Mouse (Mus musculus): ENCODE results near the gene Creld2. TPM values are rescaled to one million over a fixed set of nuclear protein-coding genes. Genes with fewer than 3 reads are reported as not detected.
"Not testable (repeated sequence)": the region's sequence is repeated elsewhere in the genome, so short reads cannot be mapped to it uniquely, and the experiment has no call there.

Creld2 gene
- polyA plus RNA-seq, 2 experiments: 25.4 to 38.6 TPM

- Histone ChIP-seq H3K27me3 (ENCODE audit: control insufficient read depth, insufficient read depth, low read length) (no peaks in the 10 kb centered on the region), H3K27ac (no peak overlapping the region), H3K9ac (replicated peaks) (no peak overlapping the region), H3K9me3 (ENCODE audit: control insufficient read depth, low read length) (no peaks in the 10 kb centered on the region), H3K36me3 (replicated peaks; ENCODE audit: control insufficient read depth, insufficient read depth, low read depth) (no peaks in the 10 kb centered on the region; the same call in none of the 2 replicates), H3K4me2 (ENCODE audit: low read depth) (no peak overlapping the region), H3K4me1 (replicated peaks; ENCODE audit: control insufficient read depth in 2 of 2, insufficient read depth in 2 of 2, low read length in 1 of 2) (peaks cover 0 to under 1% of the 10 kb centered on the region in 2 experiments; a peak in 2 of 4 replicates), H3K4me3 (ENCODE audit: insufficient read depth in 1 of 2, low read depth in 2 of 2, low read length in 2 of 2) (no peak overlapping the region)
- no peak for ATAC-seq (ENCODE audit: insufficient read depth)
- 70% methylated on average over 3 of the region's 3 CpGs for WGBS (ENCODE audit: insufficient replicate concordance)
- DNase-seq (ENCODE audit: low read depth in 3 of 3, low spot score in 3 of 3): no peak
- TF ChIP-seq CTCF (IDR thresholded peaks at IDR 0.05; ENCODE audit: low read depth): 0 out of 2 replicates have a peak, but pooled peaks have one; percentile 19
- no peak for TF ChIP-seq EP300 (IDR thresholded peaks at IDR 0.05; ENCODE audit: low read depth)
These were observed 6.2 kb upstream of the Creld2 start for GRCm38 (mm10) chr15:88813262-88813661.

- H3K9ac ChIP-seq (replicated peaks); H3K27ac ChIP-seq; ATAC-seq (ENCODE audit: insufficient read depth); H3K36me3 ChIP-seq (replicated peaks; ENCODE audit: control insufficient read depth, insufficient read depth, low read depth); DNase-seq (ENCODE audit: low read depth in 3 of 3, low spot score in 3 of 3); H3K9me3 ChIP-seq (ENCODE audit: control insufficient read depth, low read length); H3K4me3 ChIP-seq (ENCODE audit: insufficient read depth in 1 of 2, low read depth in 2 of 2, low read length in 2 of 2); H3K4me1 ChIP-seq (replicated peaks; ENCODE audit: control insufficient read depth in 2 of 2, insufficient read depth in 2 of 2, low read length in 1 of 2); H3K4me2 ChIP-seq (ENCODE audit: low read depth); H3K27me3 ChIP-seq (ENCODE audit: control insufficient read depth, insufficient read depth, low read length): not testable (repeated sequence)
- 83% methylated on average over 2 of the region's 2 CpGs for WGBS (ENCODE audit: insufficient replicate concordance)
These were observed 5.6 kb upstream of the Creld2 start for GRCm38 (mm10) chr15:88813873-88814272.

GRCm38 (mm10) chr15:88814411-88815047, 4.9 kb upstream of the Creld2 start:
- no peak overlapping the region for H3K9ac ChIP-seq (replicated peaks)
- no peaks in the 10 kb centered on the region for H3K9me3 ChIP-seq (ENCODE audit: control insufficient read depth, low read length)
- ATAC-seq (ENCODE audit: insufficient read depth) (no peak), DNase-seq (ENCODE audit: low read depth in 3 of 3, low spot score in 3 of 3) (no peak)
- 84% methylated on average over 11 of the region's 11 CpGs for WGBS (ENCODE audit: insufficient replicate concordance)
- peaks cover 3 to 4% of the 10 kb centered on the region in 2 experiments; a peak in 2 of 4 replicates for H3K4me1 ChIP-seq (replicated peaks; ENCODE audit: control insufficient read depth in 2 of 2, insufficient read depth in 2 of 2, low read length in 1 of 2)
- H3K4me3 ChIP-seq (ENCODE audit: insufficient read depth in 1 of 2, low read depth in 2 of 2, low read length in 2 of 2): no peak overlapping the region
- H3K27ac ChIP-seq: no peak overlapping the region
- no peak for TF ChIP-seq EP300 (IDR thresholded peaks at IDR 0.05; ENCODE audit: low read depth)
- peak; percentile 55 for TF ChIP-seq CTCF (IDR thresholded peaks at IDR 0.05; ENCODE audit: low read depth)
- no peaks in the 10 kb centered on the region; the same call in none of the 2 replicates for H3K36me3 ChIP-seq (replicated peaks; ENCODE audit: control insufficient read depth, insufficient read depth, low read depth)
- H3K27me3 ChIP-seq (ENCODE audit: control insufficient read depth, insufficient read depth, low read length): no peaks in the 10 kb centered on the region
- no peak overlapping the region for H3K4me2 ChIP-seq (ENCODE audit: low read depth)

GRCm38 (mm10) chr15:88815196-88815700, 4.2 kb upstream of the Creld2 start:
- Histone ChIP-seq H3K9ac (replicated peaks) (no peak overlapping the region), H3K36me3 (replicated peaks; ENCODE audit: control insufficient read depth, insufficient read depth, low read depth) (no peaks in the 10 kb centered on the region; the same call in none of the 2 replicates), H3K27ac (no peak overlapping the region), H3K4me1 (replicated peaks; ENCODE audit: control insufficient read depth in 2 of 2, insufficient read depth in 2 of 2, low read length in 1 of 2) (peaks cover 3 to 4% of the 10 kb centered on the region in 2 experiments; a peak in 2 of 4 replicates), H3K4me3 (ENCODE audit: insufficient read depth in 1 of 2, low read depth in 2 of 2, low read length in 2 of 2) (no peak overlapping the region), H3K27me3 (ENCODE audit: control insufficient read depth, insufficient read depth, low read length) (no peaks in the 10 kb centered on the region), H3K4me2 (ENCODE audit: low read depth) (no peak overlapping the region), H3K9me3 (ENCODE audit: control insufficient read depth, low read length) (no peaks in the 10 kb centered on the region)
- ATAC-seq (ENCODE audit: insufficient read depth) (no peak), DNase-seq (ENCODE audit: low read depth in 3 of 3, low spot score in 3 of 3) (no peak)
- TF ChIP-seq CTCF (IDR thresholded peaks at IDR 0.05; ENCODE audit: low read depth): no peak
- TF ChIP-seq EP300 (IDR thresholded peaks at IDR 0.05; ENCODE audit: low read depth): no peak
- WGBS (ENCODE audit: insufficient replicate concordance): 51% methylated on average over 6 of the region's 6 CpGs

GRCm38 (mm10) chr15:88819906-88820303, 459 bp downstream of the Creld2 start:
- Histone ChIP-seq H3K9me3 (ENCODE audit: control insufficient read depth, low read length) (no peaks in the 10 kb centered on the region), H3K9ac (replicated peaks) (peak overlapping the region; percentile 88), H3K36me3 (replicated peaks; ENCODE audit: control insufficient read depth, insufficient read depth, low read depth) (peaks cover 8% of the 10 kb centered on the region), H3K4me3 (ENCODE audit: insufficient read depth in 1 of 2, low read depth in 2 of 2, low read length in 2 of 2) (peak overlapping the region; percentile 81 to 96), H3K27me3 (ENCODE audit: control insufficient read depth, insufficient read depth, low read length) (no peaks in the 10 kb centered on the region), H3K4me1 (replicated peaks; ENCODE audit: control insufficient read depth in 2 of 2, insufficient read depth in 2 of 2, low read length in 1 of 2) (peaks cover 7% of the 10 kb centered on the region in 2 experiments; a peak in 3 of 4 replicates), H3K4me2 (ENCODE audit: low read depth) (peak overlapping the region; percentile 94), H3K27ac (no peak overlapping the region)
- WGBS (ENCODE audit: insufficient replicate concordance): 1% methylated on average over 23 of the region's 23 CpGs
- TF ChIP-seq EP300 (IDR thresholded peaks at IDR 0.05; ENCODE audit: low read depth) (no peak), CTCF (IDR thresholded peaks at IDR 0.05; ENCODE audit: low read depth) (no peak)
- ATAC-seq (ENCODE audit: insufficient read depth) (no peak), DNase-seq (ENCODE audit: low read depth in 3 of 3, low spot score in 3 of 3) (no peak)

Data from liver, embryonic 14.5 days (tissue).